Mouse (Mus musculus): Measurements from ENCODE around the gene Mettl8. TPM values are rescaled to one million over a fixed set of nuclear protein-coding genes. Genes with fewer than 3 reads are reported as not detected.

Mettl8 gene
- polyA plus RNA-seq, 1 experiment from 2014 or later = 26.1 TPM

DNA sequence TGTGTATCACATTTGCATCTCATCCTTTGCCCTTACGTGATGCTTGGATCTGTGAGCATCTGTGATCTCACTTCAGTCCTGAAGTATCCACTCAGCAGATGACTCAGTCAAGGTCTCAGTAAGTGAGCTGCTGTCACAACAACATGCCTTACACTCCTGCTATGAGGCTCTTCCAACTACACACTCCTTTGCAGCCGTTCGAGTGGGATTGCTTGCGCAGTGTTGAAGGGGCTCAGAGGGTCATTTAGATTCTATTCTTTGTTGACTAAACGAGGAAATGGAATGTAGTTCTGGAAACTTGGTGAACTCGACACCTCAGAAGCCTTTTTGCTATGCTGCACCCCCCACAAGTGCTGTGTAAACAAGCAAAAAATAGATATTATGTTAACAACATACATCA, 9.2 kb downstream of the Mettl8 start:
- 83% methylated on average over 6 of the region's 6 CpGs for WGBS

DNA sequence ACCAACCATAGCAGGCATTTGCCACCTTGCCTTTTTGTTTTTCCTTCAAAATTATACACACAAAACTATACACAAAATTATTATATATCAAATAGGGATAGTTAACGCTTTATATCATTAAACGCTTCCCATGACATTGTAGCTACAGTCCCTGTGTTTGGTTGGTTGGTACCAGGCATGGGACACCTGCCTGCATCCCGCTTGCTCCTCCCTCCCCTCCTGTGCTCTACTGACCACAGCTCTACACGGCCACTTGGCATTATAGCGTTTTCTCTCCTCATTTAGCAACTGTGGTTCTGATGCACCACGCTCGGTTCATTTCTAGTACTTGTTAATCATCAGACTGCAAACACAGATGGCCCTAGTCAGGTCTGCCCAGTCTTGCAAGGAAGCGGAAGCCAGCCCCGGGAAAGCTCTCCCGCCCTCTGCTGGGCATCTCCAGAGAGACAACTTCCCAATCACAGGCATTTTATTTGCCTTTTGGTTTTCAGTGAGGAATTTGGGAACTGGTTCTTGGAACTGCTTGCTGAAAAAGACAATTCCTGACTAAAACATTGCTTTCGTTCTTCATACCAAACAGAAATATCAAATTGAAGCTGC, 15.8 kb downstream of the Mettl8 start:
- no peaks in the 10 kb centered on the region for H3K36me3 ChIP-seq (ENCODE audit: control insufficient read depth, insufficient read depth, low read length)
- WGBS = 49% methylated on average over 11 of the region's 11 CpGs
- no peak overlapping the region for H3K4me2 ChIP-seq (replicated peaks; ENCODE audit: low read depth, low read length)
- H3K27ac ChIP-seq (ENCODE audit: low read depth, low read length) = no peak overlapping the region
- no peak overlapping the region for H3K4me3 ChIP-seq (ENCODE audit: low read depth, low read length)
- H3K9ac ChIP-seq (ENCODE audit: low read depth, low read length) = no peak overlapping the region
- DNase-seq (ENCODE audit: low spot score) (peak; percentile 74), ATAC-seq (ENCODE audit: low FRiP score) (no peak)
- H3K27me3 ChIP-seq (ENCODE audit: control insufficient read depth, insufficient read depth, low read length) = no peaks in the 10 kb centered on the region
- H3K4me1 ChIP-seq (replicated peaks; ENCODE audit: control insufficient read depth, insufficient read depth, low read length) = 0 out of 2 replicates have a peak, but pooled peaks cover 2% of the 10 kb centered on the region
- no peaks in the 10 kb centered on the region for H3K9me3 ChIP-seq (ENCODE audit: control insufficient read depth, low read length)

More for the DNA sequence above, 9.2 kb downstream of the Mettl8 start:
- Histone ChIP-seq H3K36me3 (ENCODE audit: control insufficient read depth, insufficient read depth, low read length) (no peaks in the 10 kb centered on the region), H3K9ac (ENCODE audit: low read depth, low read length) (no peak overlapping the region), H3K4me1 (replicated peaks; ENCODE audit: control insufficient read depth, insufficient read depth, low read length) (no peaks in the 10 kb centered on the region), H3K4me2 (replicated peaks; ENCODE audit: low read depth, low read length) (no peak overlapping the region), H3K27ac (ENCODE audit: low read depth, low read length) (no peak overlapping the region), H3K4me3 (ENCODE audit: low read depth, low read length) (no peak overlapping the region), H3K9me3 (ENCODE audit: control insufficient read depth, low read length) (no peaks in the 10 kb centered on the region), H3K27me3 (ENCODE audit: control insufficient read depth, insufficient read depth, low read length) (no peaks in the 10 kb centered on the region)
- DNase-seq (ENCODE audit: low spot score) (no peak), ATAC-seq (ENCODE audit: low FRiP score) (no peak)

DNA sequence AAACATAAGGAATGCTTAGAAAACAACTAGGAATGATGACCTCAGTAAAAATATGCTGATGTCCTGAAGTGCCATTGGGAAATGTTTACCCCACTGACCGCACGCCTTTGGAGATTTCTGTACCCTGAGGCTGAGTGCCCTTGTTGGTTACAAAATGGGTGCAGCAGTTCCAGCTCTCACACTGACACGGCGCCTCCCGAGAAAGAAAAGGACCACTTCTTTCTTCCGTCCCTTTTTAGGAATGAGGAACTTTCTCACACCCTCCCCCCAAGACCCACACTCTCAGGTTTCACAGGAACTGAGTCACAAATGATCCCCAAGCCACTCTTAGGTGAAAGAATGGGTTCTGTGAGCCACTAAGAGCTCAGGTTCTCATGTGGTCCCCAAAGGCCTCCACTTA, 17.9 kb downstream of the Mettl8 start:
- Histone ChIP-seq H3K4me2 (replicated peaks; ENCODE audit: low read depth, low read length) (no peak overlapping the region), H3K4me3 (ENCODE audit: low read depth, low read length) (no peak overlapping the region), H3K9me3 (ENCODE audit: control insufficient read depth, low read length) (no peaks in the 10 kb centered on the region), H3K9ac (ENCODE audit: low read depth, low read length) (no peak overlapping the region), H3K27me3 (ENCODE audit: control insufficient read depth, insufficient read depth, low read length) (no peaks in the 10 kb centered on the region), H3K36me3 (ENCODE audit: control insufficient read depth, insufficient read depth, low read length) (no peaks in the 10 kb centered on the region), H3K4me1 (replicated peaks; ENCODE audit: control insufficient read depth, insufficient read depth, low read length) (0 out of 2 replicates have a peak, but pooled peaks cover 2% of the 10 kb centered on the region), H3K27ac (ENCODE audit: low read depth, low read length) (no peak overlapping the region)
- DNase-seq (ENCODE audit: low spot score) (no peak), ATAC-seq (ENCODE audit: low FRiP score) (no peak)
- 86% methylated on average over 6 of the region's 6 CpGs for whole genome bisulfite sequencing

DNA sequence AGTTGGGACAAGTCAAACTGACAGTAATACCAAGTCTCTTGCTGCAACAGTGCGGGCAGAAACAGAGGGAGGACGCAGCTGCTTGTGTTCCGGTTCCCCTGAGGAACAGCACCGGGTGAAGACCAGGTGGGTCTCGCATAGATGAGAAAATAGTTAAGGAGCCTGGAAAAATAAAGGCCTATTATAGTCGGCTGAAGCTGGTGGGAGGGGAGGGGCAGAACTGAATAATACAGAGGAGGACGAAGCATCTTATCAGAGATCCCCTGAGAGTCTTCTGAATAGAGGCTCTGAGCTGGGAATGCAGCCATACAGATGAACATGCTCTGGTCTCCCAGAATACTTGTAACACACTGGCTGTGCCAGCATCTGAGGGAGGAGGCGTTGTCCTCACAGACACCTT, 21.4 kb downstream of the Mettl8 start:
- 47% methylated on average over 8 of the region's 8 CpGs for WGBS
- Histone ChIP-seq H3K27ac (ENCODE audit: low read depth, low read length) (no peak overlapping the region), H3K4me3 (ENCODE audit: low read depth, low read length) (no peak overlapping the region), H3K9me3 (ENCODE audit: control insufficient read depth, low read length) (no peaks in the 10 kb centered on the region), H3K4me2 (replicated peaks; ENCODE audit: low read depth, low read length) (no peak overlapping the region), H3K36me3 (ENCODE audit: control insufficient read depth, insufficient read depth, low read length) (no peaks in the 10 kb centered on the region), H3K27me3 (ENCODE audit: control insufficient read depth, insufficient read depth, low read length) (no peaks in the 10 kb centered on the region), H3K4me1 (replicated peaks; ENCODE audit: control insufficient read depth, insufficient read depth, low read length) (no peaks in the 10 kb centered on the region), H3K9ac (ENCODE audit: low read depth, low read length) (no peak overlapping the region)
- ATAC-seq (ENCODE audit: low FRiP score) (peak; percentile 68), DNase-seq (ENCODE audit: low spot score) (no peak)

DNA sequence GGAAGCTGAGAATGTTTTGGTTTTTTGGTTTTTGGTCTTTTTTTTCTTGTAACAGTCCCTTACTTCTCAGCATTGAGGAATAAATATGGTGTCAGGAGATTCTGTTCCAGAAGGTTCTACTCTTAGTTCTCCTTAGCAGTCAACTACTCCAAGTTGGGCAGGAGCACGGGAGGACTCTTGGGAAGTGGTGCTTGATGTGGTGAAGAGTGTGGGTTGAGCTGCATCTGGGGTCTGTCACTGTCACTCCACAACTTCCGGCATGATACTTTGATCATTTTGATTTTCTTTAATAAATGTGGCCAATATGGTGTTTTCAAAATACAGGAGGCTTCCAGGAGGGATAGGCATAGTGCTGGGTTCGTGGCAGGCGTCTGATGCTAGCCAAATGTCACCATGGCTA, 22.4 kb downstream of the Mettl8 start:
- H3K4me3 ChIP-seq (ENCODE audit: low read depth, low read length) = no peak overlapping the region
- H3K9me3 ChIP-seq (ENCODE audit: control insufficient read depth, low read length) = no peaks in the 10 kb centered on the region
- WGBS = 87% methylated on average over 4 of the region's 4 CpGs
- DNase-seq (ENCODE audit: low spot score) (no peak), ATAC-seq (ENCODE audit: low FRiP score) (no peak)
- no peak overlapping the region for H3K9ac ChIP-seq (ENCODE audit: low read depth, low read length)
- no peaks in the 10 kb centered on the region for H3K36me3 ChIP-seq (ENCODE audit: control insufficient read depth, insufficient read depth, low read length)
- no peaks in the 10 kb centered on the region for H3K27me3 ChIP-seq (ENCODE audit: control insufficient read depth, insufficient read depth, low read length)
- no peak overlapping the region for H3K27ac ChIP-seq (ENCODE audit: low read depth, low read length)
- H3K4me1 ChIP-seq (replicated peaks; ENCODE audit: control insufficient read depth, insufficient read depth, low read length) = no peaks in the 10 kb centered on the region
- H3K4me2 ChIP-seq (replicated peaks; ENCODE audit: low read depth, low read length) = no peak overlapping the region

DNA sequence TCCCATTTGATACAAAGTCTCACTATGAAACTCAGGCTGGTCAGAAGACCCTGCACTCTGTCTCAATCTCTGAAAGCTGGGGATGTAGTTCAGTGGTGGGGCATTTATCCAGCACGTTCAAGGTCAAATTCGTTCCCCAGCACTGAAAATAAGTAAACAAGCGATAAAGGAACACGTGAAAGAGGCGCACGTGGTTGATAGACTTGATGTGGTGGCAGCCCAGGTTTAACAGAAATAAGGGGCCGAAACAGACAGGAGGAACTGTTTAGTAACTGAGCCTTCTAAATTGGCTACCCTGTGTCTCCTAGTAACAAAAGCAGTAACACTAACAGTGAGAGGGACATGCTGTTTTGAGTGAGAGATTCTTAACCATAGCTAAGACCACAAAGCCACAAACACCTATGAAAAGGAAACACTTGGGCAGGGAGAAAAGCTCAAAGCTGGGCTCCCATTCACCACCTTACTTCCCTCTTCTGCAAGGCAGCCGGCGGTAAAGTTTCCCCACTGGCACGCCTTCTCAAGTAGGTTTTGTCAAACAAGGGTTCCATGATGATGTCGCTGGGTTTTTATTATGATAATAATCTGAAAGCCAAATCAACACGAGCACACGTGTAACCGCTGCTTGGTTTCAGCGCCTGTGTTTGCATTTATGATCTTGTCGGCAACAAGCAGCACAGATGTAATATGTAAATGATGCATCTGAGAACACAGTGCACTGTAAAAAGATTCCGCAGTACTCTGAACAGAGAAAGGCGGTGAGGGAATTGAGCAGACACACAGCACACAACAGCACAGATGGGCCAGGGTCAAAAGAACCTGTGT, 23.2 kb downstream of the Mettl8 start:
- Histone ChIP-seq H3K9ac (ENCODE audit: low read depth, low read length) (no peak overlapping the region), H3K4me2 (replicated peaks; ENCODE audit: low read depth, low read length) (no peak overlapping the region), H3K4me3 (ENCODE audit: low read depth, low read length) (no peak overlapping the region), H3K27ac (ENCODE audit: low read depth, low read length) (no peak overlapping the region), H3K27me3 (ENCODE audit: control insufficient read depth, insufficient read depth, low read length) (no peaks in the 10 kb centered on the region), H3K9me3 (ENCODE audit: control insufficient read depth, low read length) (no peaks in the 10 kb centered on the region), H3K4me1 (replicated peaks; ENCODE audit: control insufficient read depth, insufficient read depth, low read length) (no peaks in the 10 kb centered on the region), H3K36me3 (ENCODE audit: control insufficient read depth, insufficient read depth, low read length) (no peaks in the 10 kb centered on the region)
- DNase-seq (ENCODE audit: low spot score) (no peak), ATAC-seq (ENCODE audit: low FRiP score) (no peak)
- 83% methylated on average over 18 of the region's 18 CpGs for whole genome bisulfite sequencing

DNA sequence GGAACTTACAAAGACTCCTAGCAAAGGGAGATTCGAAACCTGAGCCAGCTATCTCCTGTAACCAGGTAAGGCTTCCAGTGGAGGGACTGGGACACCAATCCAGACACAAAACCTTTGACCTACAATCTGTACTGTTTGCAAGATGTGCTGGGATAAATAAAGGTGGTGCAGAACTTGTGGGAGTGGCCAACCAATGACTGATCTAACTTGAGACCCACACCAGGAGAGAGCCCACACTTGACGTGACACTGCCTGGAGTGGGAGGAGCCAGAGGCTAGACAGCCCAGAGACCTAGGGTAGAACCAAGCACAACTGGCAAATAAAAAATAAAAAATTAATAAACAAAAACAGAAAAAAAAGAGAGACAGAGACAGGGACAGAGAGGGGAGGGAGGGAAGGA, 24.7 kb downstream of the Mettl8 start:
- no peaks in the 10 kb centered on the region for H3K9me3 ChIP-seq (ENCODE audit: control insufficient read depth, low read length)
- no peak overlapping the region for H3K4me2 ChIP-seq (replicated peaks; ENCODE audit: low read depth, low read length)
- no peak overlapping the region for H3K4me3 ChIP-seq (ENCODE audit: low read depth, low read length)
- ATAC-seq (ENCODE audit: low FRiP score) (no peak), DNase-seq (ENCODE audit: low spot score) (no peak)
- H3K36me3 ChIP-seq (ENCODE audit: control insufficient read depth, insufficient read depth, low read length) = no peaks in the 10 kb centered on the region
- H3K27me3 ChIP-seq (ENCODE audit: control insufficient read depth, insufficient read depth, low read length) = no peaks in the 10 kb centered on the region
- no peak overlapping the region for H3K9ac ChIP-seq (ENCODE audit: low read depth, low read length)
- H3K27ac ChIP-seq (ENCODE audit: low read depth, low read length) = no peak overlapping the region
- 75% methylated on average over 2 of the region's 2 CpGs for WGBS
- H3K4me1 ChIP-seq (replicated peaks; ENCODE audit: control insufficient read depth, insufficient read depth, low read length) = no peaks in the 10 kb centered on the region

DNA sequence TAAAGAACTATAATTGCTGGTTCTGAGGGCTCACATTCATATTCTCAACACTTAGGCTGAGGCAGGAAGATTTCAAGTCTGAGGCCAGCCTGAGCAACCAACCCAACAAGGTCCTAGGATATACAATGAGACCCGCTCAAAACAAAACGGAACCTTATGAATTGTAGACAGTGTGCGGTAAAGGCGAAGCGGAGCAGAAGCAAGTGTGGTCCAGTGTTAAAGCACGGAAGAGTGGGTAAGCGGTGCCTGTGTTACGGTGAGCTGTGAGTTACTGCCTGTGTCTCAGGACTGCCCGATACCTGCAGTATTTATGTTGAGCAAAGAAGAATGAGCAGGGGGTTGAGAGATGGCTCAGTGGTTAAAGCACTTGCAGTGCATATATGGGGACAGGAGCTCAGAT, 27.8 kb downstream of the Mettl8 start:
- no peak overlapping the region for H3K4me3 ChIP-seq (ENCODE audit: low read depth, low read length)
- no peak for DNase-seq (ENCODE audit: low spot score)
- no peaks in the 10 kb centered on the region for H3K4me1 ChIP-seq (replicated peaks; ENCODE audit: control insufficient read depth, insufficient read depth, low read length)
- no peak for ATAC-seq (ENCODE audit: low FRiP score)
- no peak overlapping the region for H3K9ac ChIP-seq (ENCODE audit: low read depth, low read length)
- 97% methylated on average over 9 of the region's 9 CpGs for whole genome bisulfite sequencing
- H3K27me3 ChIP-seq (ENCODE audit: control insufficient read depth, insufficient read depth, low read length) = no peaks in the 10 kb centered on the region
- no peak overlapping the region for H3K27ac ChIP-seq (ENCODE audit: low read depth, low read length)
- H3K4me2 ChIP-seq (replicated peaks; ENCODE audit: low read depth, low read length) = no peak overlapping the region
- no peaks in the 10 kb centered on the region for H3K9me3 ChIP-seq (ENCODE audit: control insufficient read depth, low read length)
- no peaks in the 10 kb centered on the region for H3K36me3 ChIP-seq (ENCODE audit: control insufficient read depth, insufficient read depth, low read length)

DNA sequence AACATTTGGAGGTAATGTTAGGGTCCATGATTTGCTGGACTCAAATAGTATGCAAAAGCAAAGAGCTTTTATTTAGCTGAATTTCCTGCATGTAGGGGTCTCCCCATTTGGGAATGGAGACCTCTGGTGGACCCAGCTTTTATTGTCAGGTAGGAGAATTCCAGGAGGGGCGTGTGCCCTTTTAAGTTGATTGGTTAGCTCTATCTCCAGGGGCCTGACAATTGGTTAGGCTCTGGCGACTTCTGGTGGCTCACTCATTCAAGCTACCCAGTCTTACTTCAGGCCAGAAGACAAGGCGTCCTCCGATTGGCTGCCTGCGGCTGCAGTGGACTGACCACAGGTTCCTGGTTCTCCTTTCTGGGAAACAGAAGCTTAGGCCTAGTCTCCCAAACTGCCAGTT, 28.6 kb downstream of the Mettl8 start:
- DNase-seq (ENCODE audit: low spot score) (peak; percentile 49), ATAC-seq (ENCODE audit: low FRiP score) (no peak)

More for the DNA sequence above, 28.6 kb downstream of the Mettl8 start:
- Histone ChIP-seq H3K4me2 (replicated peaks; ENCODE audit: low read depth, low read length) (no peak overlapping the region), H3K4me3 (ENCODE audit: low read depth, low read length) (no peak overlapping the region), H3K4me1 (replicated peaks; ENCODE audit: control insufficient read depth, insufficient read depth, low read length) (no peaks in the 10 kb centered on the region), H3K27me3 (ENCODE audit: control insufficient read depth, insufficient read depth, low read length) (no peaks in the 10 kb centered on the region), H3K9ac (ENCODE audit: low read depth, low read length) (no peak overlapping the region), H3K36me3 (ENCODE audit: control insufficient read depth, insufficient read depth, low read length) (no peaks in the 10 kb centered on the region), H3K27ac (ENCODE audit: low read depth, low read length) (no peak overlapping the region), H3K9me3 (ENCODE audit: control insufficient read depth, low read length) (no peaks in the 10 kb centered on the region)
- 37% methylated on average over 5 of the region's 5 CpGs for WGBS
